Mouse (Mus musculus) cerebellum, postnatal 36 days (tissue): ENCODE data around the gene Pitx2.

ENCODE experiments used
- DNase-seq, 2 experiments: peaks; one replicate each; pipeline ENCODE4 v3.0.0; 2021 to 2022; ENCODE audit warnings: mixed read lengths in 2 of 2

Pitx2 gene

DNA sequence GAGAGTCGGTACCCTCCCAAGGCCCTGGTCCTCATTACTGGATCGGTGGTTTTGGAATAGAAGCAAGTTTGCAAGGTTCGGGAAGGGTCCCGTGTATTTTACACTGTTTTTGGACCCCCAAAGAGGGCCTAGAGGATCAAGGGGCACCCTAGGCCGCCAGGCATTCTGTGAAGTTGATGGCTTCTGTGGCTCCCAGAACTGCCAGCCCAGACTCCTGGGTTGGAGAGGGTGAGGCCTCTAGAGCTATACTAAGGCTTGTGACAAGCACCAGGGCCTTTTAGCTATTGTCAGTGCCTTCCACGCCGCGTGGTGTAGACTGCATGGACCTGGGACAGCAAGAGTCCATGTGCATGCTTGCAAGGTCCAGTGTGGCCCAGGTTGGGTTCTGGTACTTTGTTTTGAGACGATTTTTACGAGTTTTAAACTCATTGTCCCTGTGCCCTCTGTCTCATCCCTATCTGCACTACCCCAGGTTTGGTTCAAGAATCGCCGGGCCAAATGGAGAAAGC lies 18.2 kb downstream of the Pitx2 start:
- no peak for DNase-seq

DNA sequence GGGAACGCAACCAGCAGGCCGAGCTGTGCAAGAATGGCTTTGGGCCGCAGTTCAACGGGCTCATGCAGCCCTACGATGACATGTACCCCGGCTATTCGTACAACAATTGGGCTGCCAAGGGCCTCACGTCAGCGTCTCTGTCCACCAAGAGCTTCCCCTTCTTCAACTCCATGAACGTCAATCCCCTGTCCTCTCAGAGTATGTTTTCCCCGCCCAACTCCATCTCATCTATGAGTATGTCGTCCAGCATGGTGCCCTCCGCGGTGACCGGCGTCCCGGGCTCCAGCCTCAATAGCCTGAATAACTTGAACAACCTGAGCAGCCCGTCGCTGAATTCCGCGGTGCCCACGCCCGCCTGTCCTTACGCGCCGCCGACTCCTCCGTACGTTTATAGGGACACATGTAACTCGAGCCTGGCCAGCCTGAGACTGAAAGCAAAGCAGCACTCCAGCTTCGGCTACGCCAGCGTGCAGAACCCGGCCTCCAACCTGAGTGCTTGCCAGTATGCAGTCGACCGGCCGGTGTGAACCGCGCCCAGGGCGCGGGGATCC lies 18.8 kb downstream of the Pitx2 start:
- no peak for DNase-seq

DNA sequence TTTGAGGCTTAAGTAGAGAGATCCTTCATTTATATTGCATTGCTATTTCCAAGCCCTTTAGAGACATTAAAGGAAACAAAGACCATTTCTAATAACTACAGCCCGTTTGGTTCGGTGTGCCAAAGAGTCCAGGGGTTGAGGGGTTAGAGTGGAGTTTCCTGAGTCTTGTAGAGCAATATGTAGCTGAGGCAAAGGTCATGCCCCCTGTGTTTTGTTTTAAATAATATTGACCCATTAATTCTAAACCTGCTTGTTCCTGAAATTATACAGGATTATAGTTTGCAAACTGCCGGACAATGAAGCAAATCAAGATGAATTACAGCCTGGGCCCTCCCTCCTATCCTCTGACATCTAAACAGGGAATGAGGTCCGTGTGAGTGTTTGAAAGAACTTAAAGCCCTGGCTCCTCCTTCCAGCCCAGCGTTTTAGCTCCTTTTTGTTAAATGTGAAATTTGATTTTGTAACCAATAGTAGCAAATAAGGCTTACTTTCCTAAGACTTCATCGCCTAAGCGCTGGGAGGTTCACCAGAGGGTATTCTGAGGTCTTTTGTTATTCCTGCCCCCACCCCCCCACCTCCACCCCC lies 20.5 kb downstream of the Pitx2 start:
- DNase-seq, result no peak

DNA sequence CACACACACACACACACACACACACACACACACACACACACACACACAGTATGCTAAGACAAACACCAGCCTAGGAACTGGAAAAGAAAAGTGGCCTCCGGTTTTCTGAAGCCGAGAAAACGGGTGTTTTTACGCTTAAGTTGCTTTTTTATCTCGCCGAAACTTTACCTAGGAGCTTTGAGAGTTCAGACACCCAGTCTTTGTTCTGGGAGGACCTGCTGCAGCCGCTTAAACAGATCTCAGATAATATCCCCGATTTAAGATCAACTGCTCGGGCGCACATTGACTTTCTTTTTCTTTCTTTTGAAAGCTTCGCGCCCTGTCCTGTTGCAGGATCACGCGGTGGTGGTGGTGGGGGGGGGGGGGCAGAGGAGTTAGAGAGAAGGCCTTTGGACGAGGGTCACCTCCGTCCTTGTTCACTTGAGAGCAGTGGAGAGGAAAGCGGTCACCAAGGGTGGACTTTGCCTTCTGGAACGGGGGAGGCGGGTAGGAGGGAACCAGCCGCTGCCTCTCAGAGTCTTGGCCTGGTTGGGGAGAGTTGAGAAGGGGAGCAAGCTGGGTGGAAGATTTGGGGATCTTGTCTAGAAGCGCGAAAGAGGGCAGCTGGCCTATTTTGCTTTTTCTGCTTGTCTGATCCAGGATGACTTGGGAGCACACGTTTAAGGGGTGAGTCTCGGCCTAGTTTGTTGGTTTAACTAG lies 21.2 kb downstream of the Pitx2 start:
- no peak for DNase-seq

DNA sequence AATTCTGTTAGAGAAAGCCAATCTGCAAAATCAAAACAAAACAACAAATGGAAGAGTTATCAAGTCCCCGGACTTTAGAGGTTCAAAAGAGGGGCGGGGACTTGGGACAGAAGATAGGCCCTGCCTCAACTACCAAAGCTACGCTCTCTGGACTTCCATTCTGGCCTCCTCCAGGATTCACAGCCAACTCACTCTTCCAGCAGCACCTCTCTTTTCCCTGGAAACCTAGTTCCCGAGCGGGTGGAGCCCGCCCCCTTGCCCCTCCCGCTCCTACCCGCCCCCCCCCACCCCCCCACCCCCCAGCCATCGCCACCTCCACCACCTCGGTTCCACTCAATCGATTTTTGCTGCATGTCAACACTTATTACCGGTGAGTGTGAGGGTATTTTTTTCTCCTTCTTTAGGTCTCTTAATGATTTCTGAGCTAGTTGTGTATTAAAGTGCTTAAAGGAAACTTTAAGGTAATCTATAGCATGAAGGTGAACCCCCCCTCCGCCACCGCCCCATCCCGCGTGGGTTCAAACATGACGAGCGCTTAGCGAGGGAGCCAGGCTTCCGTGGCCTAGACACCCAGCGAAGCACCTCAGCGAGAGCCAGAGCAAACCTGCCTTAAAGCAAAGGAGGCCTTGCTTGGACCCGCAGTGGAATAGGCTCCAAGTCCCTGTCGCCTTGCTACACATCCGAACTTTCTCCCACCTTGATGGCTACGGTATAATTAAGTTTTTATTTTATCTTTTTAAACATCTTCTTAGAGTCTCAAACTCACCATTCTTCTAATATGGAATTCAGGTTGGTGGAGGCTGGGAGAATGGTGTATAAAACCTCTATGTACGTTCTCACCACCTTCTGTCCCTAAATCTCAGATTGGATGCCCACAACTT lies 21.9 kb downstream of the Pitx2 start:
- no peak for DNase-seq

DNA sequence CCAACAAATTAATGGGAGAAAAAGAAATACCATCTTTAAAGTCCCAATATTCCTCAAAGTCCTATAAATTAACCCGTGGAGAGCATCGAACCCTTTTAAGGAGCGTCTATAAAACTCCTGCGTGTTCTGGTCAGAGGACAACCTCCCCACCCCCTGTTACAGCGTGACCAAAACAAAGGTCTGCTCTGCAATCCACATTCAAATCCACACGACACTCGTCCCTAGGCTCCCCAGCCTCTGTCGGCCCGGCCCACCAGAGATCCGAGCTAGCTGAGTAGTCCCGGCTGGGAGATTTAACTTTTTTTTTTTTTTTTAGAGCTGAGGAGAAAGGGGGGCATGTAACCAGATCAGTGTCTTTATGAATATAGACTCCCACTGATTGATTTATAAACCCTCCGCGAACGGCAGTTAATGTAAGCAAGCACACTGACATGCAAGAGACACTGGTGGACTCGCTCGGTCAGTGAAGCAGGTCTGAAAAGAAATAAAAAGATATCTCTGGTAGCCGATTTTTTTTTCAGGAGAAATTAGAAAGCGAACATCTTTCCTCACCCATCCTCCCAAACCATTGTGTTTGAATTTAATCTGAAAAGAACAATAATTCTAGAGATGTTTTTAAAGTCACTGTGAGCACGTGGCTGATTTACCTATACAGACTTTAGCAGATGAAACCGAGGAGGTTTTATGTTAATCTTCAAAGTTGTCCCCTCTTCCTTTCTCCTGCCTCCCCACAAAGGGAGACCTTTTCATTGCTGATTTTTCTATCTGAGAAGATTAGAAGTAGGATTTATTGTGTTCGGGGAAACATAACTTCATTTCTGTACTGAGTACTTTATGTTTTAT lies 23.0 kb downstream of the Pitx2 start:
- no peak for DNase-seq

DNA sequence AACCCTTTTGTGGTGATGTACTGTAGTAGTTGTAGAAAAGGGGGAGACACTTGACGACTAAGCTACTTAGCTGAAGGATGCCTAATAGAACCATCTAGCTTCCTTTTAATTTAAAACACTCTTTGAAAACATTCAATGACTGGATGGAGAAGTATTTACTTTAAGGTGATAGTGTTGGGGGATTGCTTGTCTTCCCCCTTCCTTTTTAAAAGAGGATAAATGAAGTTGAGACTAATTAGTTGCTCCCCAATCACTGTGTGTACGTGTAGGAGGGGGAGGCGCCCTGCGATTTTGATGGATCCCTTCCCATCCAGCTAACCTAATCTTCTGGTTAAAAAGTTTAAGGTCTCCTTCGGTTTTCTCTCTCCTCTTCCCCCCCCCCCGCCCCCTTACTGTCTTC lies 23.7 kb downstream of the Pitx2 start:
- DNase-seq, result no peak

DNA sequence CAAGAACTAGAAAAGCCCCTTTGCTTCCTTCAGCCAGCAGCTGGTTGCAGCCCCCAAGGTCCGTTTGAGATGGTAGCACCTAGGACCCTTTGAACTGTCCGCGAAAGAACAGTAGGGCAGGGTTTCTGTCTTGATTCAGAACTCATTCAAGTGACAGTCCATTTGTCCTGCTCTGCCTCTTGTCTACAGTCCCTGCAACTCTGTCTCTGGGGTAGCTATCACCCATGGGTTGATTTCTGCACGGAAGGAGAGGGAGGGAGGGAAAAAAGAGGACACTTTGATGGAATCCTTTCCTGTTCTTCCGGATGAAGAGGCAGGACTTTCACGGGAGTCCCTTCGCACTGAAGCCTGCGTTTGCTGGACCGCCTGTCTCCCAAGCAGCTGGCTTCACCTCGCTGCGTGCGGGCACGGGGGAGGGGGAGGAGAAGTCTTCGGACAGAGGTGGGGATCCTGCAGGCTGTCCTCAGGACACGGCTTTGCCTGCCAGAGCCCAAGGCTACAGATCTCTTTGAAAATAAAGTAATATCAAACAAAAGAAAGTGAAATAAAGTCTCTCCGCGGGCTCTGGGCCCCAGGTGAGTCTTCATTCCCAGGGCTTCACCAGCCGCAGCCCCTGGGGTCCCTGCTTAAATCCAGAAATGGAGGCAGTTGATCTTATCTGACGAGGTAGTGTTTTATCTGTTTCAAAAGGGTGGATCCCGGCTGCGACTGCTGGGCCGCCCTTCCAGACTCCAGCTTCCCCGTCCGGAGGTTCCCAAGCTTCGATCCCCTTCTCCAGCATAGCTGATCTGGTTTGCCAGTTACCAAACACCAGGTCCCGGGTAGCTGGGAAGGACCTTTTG lies 24.5 kb downstream of the Pitx2 start:
- DNase-seq, result no peak

DNA sequence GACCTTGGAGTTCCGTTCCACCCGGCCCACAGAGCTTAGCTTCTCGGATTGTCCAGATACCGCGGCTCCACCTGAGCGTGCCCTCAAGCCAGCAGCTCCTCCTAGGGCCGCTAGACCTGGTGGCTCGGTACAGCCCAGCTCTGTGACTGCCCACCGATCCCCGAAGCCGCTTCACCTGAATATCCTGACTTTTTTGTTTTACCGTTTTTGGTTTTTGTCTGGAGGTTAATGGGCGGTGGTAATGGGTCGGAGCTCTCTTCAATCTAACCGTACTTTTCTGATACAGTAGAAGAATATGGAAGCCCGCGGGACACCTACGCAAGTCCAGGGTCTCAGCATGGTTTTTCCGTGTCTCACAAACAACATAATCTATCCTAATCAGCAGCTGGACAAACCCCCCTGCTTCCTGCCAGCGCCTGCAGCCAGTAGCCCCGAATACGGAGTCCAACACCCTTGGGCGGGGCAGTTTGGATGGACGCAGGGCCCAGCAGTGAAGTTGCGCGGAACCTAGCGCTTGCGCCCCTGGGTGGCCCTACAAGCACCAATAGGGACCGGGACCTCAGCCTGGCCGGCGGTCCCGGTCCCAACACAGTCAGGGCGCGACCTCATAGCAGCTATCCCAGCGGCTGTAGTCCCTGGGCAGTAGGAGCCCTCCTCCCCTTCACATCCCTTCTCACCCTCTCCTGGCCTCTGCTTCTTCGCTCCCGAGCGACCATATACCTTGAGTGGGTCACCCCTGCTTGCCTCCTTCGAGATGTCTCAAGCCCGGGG lies 25.3 kb downstream of the Pitx2 start:
- DNase-seq, result no peak

DNA sequence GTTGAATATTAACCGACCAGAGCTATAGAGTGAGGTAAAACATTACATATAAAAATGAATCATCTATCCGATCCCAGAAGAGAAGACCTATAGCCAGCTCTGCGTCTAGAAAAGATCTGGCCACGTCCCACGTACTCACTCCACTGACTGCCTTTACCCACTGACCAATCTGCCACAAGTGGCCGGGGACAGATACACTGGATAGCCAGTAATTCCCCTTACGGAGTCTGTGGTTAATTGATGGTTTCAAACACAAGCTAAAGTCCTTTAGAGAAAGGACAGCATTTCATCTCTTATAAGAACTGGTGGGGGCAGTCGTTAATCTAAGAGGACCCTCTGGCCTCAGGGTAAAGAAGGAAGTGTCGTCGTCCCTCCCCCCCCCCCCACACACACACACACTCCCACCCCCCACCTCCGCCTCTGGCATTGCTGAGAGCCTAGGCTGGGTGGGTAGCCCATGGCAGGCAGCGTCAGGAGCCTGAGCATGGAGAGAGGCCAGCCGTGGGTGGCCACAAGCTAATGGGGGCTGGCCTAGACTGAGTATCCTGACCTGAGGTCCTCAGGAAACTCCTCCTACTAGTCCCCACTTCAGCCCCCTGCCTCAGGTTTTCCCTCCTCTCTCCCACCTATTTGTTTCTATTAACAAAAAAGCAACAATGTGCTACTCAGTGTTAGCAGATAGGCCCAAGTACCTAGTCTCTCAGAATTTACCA lies 26.1 kb downstream of the Pitx2 start:
- no peak for DNase-seq

DNA sequence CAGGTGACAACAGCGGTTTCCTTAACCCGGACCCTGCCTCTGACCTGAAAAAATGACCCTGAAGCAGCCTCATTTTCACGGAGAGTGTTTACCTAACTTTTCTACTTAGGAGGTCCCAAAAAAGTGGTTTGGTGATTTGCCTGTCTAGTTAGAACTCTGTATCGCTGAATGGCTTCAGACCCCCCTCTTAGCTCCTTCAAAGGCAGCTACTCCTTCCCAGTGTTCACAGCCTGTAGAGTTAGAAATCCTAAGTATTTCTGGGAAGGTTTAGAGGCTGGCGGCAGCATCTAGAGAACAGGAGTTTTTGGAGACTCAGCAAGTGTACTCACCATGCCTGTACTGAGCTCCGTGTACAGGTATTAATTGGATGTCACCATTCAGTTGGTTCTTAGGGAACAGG lies 27.0 kb downstream of the Pitx2 start:
- DNase-seq, result no peak

DNA sequence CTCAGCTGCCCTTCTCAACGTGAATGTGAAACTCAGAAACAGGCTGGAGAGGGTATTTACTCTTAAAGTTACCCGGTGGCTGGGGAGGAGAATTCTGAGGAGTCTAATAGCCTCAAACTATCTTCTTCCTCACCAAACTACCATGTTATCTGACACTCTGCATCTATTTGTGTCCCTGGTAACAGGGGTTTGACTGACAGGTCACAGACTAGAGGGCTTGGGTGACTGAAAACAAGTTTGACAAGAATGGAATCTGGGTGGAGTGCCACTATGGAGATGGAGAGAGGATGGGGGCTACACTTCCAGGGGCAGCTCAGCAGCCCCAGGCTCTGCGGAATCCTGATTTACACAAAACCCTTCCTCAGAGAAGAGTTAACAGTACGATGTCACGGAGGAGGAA lies 27.7 kb downstream of the Pitx2 start:
- no peak for DNase-seq

DNA sequence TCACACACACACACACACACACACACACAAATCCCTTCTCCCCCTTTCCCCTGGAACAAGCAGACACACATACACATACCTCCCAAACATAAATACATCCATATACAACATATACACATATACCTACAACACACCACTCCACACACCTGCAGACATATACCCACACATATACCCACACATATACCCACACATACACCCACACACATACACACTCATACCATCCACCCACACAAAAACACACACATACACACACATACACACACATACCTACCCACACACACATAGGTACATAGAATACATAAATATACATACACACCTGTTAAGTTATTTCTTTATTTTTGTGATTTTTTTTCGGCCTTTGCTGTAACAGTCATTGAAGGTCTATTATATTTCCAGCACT lies 38.3 kb downstream of the Pitx2 start:
- no peak for DNase-seq

DNA sequence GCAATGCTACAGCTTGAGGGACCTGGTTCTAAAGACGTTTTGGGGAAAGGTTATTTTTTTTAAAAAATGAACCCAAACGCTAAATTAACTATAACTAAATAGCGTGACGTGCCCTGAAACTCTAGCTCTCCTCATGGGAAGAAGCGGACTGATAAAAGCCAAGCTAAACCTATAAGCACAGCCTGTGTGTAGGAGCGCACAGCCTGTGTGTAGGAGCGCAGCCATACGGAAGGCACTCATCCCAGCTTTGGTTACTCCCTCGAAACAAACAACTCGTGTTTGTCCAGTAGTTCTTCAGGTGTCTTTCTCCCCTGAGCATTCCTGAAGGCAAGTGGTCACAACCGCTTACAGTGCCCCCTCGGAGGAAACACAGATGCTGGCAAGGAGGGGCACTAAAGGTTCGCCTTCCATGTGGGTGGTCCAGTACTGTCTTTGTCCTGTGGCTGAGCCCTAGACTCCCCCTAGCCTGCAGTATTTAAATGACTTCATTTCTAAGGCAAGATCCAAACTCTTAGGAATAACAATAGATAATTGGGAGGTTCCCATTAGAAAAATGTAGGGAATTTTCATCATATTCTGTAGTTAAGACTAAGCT lies 39.1 kb downstream of the Pitx2 start:
- DNase-seq, result no peak

DNA sequence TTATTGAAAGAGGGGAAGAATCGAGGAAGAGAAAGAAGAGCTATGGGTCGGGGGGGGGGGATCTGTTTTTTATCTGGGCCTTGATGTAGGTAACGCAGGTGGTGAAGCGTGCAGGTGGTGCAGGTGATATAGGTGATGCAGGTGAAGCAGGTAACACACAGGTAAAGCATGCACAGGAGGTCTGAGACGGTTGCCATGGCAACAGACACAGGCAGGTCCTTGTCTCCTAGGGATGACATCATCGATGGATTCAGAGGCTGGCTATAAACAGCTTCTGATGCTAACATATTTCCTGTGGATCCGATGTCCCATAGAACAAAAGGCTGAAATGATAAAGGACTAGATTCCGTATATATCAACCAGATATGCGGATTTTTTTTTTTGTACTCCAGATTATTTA lies 51.3 kb downstream of the Pitx2 start:
- DNase-seq, result no peak

DNA sequence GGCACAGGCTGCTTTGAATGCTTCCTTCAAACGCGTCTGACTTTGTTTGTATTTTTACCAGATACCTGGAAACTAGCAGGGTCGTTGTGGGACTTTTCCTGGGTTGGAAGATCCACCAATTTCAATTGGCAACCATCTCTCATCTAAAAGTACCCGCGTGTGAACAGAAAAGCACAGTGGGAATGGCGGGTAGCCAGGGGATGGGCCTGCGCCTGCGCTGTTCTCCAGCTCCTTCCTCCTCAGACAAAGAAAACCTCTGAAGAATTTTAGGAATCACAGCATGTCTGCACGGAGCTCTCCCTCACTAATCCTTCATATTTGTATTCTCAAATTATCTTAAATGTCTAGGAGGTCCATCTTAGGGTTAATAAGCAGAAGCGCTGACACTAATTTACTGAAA lies 54.6 kb downstream of the Pitx2 start:
- DNase-seq, result no peak

DNA sequence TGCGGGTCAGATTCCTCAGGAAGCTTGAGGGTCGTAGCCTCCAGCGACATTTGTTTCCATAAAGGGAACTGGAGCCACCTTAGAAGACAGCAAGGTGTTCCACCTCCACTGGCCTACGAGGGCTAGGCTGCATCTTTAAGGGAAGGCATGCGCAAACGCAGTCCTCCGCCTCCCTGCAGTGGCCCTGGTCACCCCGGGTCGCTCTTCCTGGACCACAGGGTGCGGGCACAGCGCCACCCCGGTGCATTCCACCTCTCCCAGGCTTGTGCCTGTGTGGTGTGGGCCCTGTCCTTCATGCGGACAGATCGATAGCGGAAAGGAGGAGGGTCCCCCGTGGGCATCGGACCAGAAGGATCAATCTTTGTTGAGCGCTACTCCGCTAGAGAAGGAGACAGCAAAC lies 56.6 kb downstream of the Pitx2 start:
- DNase-seq, result no peak

DNA sequence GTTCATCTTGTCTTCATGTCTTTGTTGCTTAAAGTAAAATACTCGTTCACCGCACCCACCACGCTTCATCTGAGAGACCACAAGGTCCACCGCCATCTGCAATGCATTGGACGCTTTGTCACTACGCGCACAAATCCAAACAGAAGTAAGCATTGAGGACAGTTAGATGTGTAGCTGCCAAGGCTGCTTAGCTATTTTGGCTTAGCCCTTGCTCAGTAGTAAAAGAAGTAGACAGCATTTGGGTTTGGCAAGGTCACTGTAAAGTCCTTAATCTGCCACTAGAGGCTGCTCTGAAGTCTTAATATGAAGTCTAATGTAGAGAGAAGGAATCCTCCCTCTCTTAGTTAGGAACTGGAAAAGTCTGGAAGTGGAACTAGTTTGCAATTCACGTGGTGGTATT lies 57.1 kb downstream of the Pitx2 start:
- DNase-seq, result no peak

DNA sequence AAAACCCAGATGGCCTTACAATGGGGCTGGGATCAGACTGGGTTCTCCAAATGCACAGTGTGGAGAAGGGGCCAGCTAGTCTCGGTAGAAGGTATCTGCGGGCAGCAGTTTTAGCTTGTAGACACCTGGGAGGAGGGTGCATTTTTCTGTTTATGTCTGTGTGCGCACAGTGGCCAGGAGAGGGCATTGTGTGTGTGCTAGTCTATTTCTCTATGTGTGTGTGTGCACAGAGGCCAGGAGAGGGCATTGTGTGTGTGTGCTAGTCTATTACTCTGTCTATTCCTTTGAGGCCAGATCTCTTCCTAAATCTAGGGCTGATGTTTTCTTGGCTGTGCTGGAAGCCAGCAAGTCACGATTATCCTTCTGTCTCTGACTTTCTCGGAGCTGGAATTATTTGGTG lies 58.8 kb downstream of the Pitx2 start:
- DNase-seq, result no peak
